Comparison of ENCODE assay signal across 17 mouse cellular contexts in the genomic region with DNA sequence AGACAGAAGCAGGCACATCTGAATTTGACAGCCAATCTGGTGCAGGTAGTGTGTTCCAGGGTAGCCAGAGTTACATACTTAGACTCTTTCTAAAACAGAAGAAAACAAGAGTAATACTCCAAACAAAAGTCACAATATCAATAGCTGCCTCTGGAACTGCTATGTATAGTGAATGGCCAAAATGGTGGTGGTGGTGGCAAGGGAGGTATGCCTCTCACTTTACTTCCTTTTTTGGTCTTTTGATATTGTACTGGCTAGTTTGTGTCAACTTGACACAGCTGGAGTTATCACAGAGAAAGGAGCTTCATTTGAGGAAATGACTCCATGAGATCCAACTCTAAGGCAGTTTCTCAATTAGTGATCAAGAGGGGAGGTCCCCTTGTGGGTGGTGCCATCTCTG.
"Had no signal": no experiment of that assay in that cellular context is flagged by ENCODE, and none has a peak within 500 bp of the region (broad histone marks: within the 10 kb centered on the region; RNA-seq: fewer than 3 reads in every experiment).

No protein-coding gene starts in this region.

- DNase-seq: left cerebral cortex, postnatal 4 days; liver; liver, embryonic 13.5 days; liver, postnatal 0 days; lung, adult 18-20 months; lung, adult 2 months; lung, embryonic 14.5 days; lung, postnatal 10 days; lung, postnatal 14 days; lung, postnatal 36 days; lung, postnatal 4 days; midbrain, embryonic 14.5 days had no signal

- ATAC-seq: liver, embryonic 12.5 days; liver, postnatal 0 days; lung, postnatal 0 days; midbrain, embryonic 13.5 days; midbrain, embryonic 15.5 days; midbrain, embryonic 16.5 days had no signal
